Mouse (Mus musculus) activated CD4-positive, CD25-positive, alpha-beta regulatory T cell, adult 4 months (primary cell): ENCODE measurements at regions not wholly inside any gene's neighbourhood (a gene's known extent, or its start where the extent isn't known, plus 50 kb on each side); places are given as distances from the start of the nearest gene placed in this dataset.

Experiments used
- ATAC-seq: one replicate; pipeline ENCODE4 v1.8.0; 2017

- no peak for ATAC-seq
Measured at GRCm38 (mm10) chr19:32940806-32941205, 183.5 kb downstream of the Pten start.

GRCm38 (mm10) chr19:32943594-32944230 lies 186.4 kb downstream of the Pten start:
- ATAC-seq, result no peak

- no peak for ATAC-seq
Measured at GRCm38 (mm10) chr19:32947081-32947855, 190.0 kb downstream of the Pten start.

- ATAC-seq, result no peak
Measured at GRCm38 (mm10) chr19:32950252-32950651, 193.0 kb downstream of the Pten start.

- no peak for ATAC-seq
Measured at GRCm38 (mm10) chr19:32950794-32951193, 193.5 kb downstream of the Pten start.

GRCm38 (mm10) chr19:32952425-32952824 lies 195.1 kb downstream of the Pten start:
- no peak for ATAC-seq

GRCm38 (mm10) chr19:32952928-32953687 lies 195.8 kb downstream of the Pten start:
- ATAC-seq, result peak; percentile 68

- ATAC-seq, result peak; percentile 36
Measured at GRCm38 (mm10) chr19:32954001-32954605, 196.8 kb downstream of the Pten start.

- ATAC-seq, result no peak
Measured at GRCm38 (mm10) chr19:32954942-32955341, 197.6 kb downstream of the Pten start.

GRCm38 (mm10) chr19:32956143-32956915 lies 199.0 kb downstream of the Pten start:
- no peak for ATAC-seq

- ATAC-seq, result no peak
Measured at GRCm38 (mm10) chr19:32956916-32957558, 199.7 kb downstream of the Pten start.

GRCm38 (mm10) chr19:32958276-32958675 lies 201.0 kb downstream of the Pten start:
- no peak for ATAC-seq

GRCm38 (mm10) chr19:32958791-32959190 lies 201.5 kb downstream of the Pten start:
- ATAC-seq, result no peak

GRCm38 (mm10) chr19:32959844-32960195 lies 202.5 kb downstream of the Pten start:
- ATAC-seq, result no peak

GRCm38 (mm10) chr19:32960196-32960947 lies 203.1 kb downstream of the Pten start:
- ATAC-seq, result no peak

GRCm38 (mm10) chr19:32961525-32961924 lies 204.2 kb downstream of the Pten start:
- no peak for ATAC-seq

GRCm38 (mm10) chr19:32963983-32964382 lies 206.7 kb downstream of the Pten start:
- ATAC-seq, result peak; percentile 65

GRCm38 (mm10) chr19:32965488-32965887 lies 208.2 kb downstream of the Pten start:
- ATAC-seq, result no peak

GRCm38 (mm10) chr19:32969213-32969776 lies 212.0 kb downstream of the Pten start:
- ATAC-seq, result no peak

- no peak for ATAC-seq
Measured at GRCm38 (mm10) chr19:32972116-32972515, 214.8 kb downstream of the Pten start.

GRCm38 (mm10) chr19:32973130-32973529 lies 215.8 kb downstream of the Pten start:
- no peak for ATAC-seq
